Mouse (Mus musculus) neural tube, embryonic 10.5 days (tissue): ENCODE measurements around the gene Srgap2.
"Not testable (repeated sequence)": the region's sequence is repeated elsewhere in the genome, so short reads cannot be mapped to it uniquely, and the experiment has no call there.

Source experiments
- DNase-seq: peaks from one replicate; pipeline ENCODE4 v3.0.0-alpha.2; 2017; ENCODE audit warnings: low spot score; ENCODE audit errors: extremely low spot score

The Srgap2 gene

DNA sequence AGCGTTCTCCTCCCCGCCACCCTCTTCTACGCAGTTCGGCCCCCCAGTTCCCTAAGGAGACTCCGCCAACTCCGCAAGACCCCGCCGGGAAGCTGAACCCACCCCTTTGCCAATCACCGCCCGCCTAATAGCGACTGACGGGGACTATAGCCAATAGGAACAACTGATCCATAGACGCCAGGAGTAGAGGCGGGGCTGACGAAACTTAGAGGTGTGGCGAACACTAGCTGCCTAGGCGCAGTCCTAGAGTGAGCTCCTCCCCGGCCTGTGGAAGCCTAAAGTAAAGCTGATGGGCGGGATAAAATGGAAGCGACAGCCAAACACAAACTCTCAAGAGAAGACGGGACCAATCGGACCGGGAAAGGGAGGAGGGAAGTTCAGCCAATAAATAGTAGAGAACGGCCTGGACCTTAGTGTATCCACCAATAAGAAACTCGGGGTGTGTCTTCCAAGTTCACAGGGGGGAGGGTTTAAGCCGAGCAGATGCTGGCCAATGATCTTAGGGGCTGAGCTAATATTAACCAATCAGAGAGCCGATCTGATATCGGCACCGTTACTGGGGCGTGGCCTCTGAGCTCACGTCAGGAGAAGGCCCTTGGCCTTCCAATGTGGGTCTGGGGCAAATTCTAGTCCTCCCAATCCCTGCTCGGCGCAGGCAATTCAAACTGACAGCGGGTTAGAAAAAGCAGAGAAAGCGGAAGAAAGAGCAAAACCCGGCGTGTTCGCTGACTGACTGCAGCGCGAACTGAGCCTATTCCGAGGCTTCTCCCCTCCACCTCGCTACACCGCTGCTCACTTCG lies at the start of gene Srgap2, which contains the start of gene Fam72a:
Srgap2 (minus strand) TSS at position 72 of the 800 bp plus-strand sequence.
Fam72a (plus strand) TSS at position 623 of the 800 bp plus-strand sequence.
- peak; percentile 94 for DNase-seq

DNA sequence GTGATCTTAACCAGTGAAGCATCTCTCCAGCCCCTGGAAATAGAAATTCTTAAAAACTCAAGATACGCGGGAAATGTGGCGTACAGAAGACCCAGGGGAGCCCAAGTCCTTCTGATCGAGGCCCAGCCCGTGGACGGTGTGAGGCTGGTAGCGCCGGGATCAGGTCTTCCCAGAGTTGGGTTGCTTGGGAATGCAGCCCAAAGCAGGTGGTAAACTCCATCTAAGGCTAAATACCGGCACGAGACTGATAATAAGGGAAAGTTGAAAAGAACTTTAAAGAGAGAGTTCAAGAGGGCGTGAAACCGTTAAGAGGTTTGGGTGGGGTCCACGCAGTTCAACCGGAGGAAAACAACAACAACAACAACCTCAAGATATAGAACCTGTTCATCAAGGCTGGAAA lies 46.6 kb upstream of the Srgap2 start:
- DNase-seq: peak; percentile 35

DNA sequence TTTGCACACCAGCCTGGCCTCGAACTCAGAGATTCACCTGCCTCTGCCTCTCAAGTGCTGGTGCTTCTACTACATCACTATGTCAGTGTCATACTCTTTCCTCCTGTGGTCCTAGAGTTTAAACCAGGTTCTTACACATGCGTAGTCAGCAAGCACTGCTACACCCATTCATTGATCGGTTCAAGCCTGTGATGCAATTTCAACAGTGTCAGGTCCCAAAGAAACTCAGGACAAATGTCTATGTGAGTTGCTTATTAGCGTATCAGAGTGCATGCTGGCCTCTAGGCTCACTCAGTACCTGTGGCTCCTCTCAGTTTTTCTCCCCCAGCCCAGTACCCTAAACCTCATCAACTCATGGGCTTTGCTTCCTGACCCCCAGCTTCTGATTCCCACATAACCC lies 43.2 kb upstream of the Srgap2 start:
- no peak for DNase-seq

DNA sequence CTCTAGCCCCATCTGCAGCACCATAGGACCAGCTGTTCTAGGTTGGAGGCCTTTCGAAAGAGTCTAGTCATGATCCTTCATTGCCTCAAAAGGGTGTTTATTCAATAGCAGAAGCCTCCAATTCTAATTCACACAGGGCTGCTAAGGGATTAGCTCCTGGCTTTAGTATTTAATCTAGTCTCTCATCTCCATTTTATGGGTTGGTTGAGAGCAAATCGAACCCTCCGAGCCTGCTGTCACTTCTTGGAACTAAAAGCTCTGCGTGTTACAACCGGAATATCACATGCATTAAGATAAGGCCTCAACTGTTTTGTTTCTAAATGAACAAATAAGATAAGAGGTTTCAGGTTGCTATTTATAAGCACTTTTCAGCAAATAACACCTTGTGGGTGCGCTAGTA lies 42.6 kb upstream of the Srgap2 start:
- no peak for DNase-seq

DNA sequence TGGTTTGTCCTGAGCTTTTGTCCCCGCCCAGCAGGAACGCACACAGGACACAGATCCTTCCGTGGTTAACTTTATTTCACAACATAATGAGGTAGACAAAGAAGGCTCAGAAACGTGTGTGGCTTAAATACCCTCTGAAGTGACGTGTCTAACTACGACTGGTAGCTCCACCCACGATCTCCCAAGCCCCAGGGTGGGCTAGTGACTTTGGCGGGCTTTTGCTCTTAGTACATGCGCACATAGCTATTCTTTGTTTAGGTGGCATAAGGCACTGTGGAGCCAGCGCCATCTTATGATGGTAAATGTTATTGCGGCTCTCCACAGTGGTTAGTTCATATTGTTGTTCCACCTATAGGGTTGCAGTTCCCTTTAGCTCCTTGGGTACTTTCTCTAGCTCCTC lies 38.9 kb upstream of the Srgap2 start:
- DNase-seq: not testable (repeated sequence)

DNA sequence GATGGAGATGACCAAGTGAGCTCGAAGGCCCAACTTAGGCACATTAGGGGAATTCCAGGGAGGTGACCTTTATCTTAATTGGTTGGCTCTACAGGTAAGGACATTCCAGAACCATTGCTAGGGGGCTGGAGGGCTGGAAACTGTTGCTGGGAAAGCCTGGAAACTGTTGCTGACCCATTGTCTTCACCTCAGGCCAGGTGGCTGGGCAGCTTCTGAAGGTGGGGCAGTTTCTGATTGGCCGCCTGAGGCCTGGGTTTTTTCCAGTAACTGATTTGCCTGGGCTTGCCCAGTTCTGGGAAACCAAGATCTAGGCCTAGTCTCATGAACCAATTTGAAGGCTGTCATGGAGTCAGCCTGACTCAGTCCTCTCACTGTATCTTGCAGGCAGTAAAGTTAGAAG lies 34.9 kb upstream of the Srgap2 start:
- no peak for DNase-seq

DNA sequence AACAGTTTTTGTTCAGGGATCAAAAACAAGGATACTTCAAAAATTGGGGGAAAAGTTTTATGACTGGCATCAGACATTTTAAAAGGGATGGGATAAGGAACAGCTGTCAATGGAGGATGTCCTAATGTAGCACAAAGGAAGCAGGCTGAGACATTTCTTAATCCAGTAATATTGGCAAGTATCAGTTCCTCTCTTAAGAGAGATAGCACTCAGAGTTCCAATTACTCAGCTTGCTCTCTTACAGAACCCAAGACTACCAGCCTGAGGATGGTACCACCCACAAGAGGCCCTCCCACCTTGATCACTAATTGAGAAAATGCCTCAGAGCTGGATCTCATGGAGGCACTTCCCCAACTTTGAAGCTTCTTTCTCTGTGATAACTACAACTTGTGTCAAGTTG lies 33.3 kb upstream of the Srgap2 start:
- no peak for DNase-seq

DNA sequence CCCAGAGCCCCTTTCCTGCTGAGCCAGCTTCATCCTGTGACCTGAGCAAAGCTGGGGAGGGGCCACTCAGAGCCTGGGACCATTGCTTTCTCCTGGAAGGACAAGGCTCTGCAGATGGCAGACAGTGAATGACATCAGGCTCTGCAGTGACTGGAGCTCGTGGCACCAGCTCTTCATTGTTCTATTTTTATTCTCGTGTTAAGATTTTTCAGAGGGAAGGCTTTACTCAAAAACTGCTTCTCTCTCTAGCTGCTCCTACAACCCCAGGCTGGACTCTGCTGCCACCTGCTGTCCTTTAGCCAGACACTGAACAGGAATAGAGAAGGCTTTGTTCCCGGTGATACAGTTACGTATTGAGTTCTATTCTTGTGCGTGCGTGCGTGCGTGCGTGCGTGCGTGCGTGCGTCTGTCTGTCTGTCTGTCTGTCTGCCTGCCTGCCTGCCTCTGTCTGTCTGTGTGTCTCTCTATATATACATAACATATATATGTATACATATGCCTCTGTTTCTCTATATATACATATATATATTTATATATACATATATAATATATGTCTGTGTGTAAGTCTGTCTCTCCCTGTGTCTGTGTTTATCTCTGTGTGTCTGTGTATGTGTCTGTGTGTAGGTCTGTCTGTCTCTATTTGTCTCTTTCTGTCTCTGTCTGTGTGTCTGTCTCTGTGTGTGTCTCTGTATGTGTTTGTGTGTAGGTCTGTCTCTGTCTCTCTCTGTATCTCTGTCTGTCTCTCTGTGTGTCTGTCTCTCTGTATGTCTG lies 28.1 kb upstream of the Srgap2 start:
- DNase-seq: peak; percentile 79

DNA sequence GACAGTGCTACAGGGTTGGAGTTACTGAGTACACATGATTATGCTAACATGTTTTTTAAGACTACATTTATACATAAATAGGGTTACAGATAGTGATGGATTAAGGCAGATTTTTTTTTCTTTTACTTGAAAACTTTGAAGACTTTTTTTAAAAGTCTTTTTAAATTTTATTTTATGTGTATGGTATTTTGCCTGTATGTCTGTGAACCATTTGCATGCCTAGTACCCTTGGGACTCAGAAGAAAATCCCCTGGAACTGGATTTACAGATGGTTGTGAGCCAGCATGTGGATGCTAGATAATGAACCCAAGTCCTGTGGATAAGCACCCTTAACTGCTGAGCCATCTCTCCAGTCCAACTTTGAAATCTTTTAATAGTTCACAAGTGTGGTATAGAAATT lies 26.3 kb upstream of the Srgap2 start:
- DNase-seq: no peak

DNA sequence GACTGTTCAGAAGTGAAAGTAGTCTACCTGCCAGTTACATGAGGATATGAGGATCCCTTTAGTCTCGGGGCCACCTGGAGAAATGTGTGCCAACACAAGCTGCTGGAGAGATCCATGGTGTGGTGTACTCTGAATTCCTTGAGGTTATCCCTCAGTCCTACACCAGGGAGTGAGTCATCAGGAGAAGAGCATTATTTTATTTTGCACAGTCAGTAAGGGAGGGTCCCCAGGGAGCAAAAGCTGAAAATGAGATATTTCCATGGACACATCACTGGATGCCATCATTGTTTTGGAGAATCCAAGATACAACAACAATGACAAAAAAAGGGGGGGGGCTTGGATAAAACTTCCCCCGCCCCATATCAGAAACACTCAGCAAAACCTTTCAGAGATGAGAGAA lies 24.8 kb upstream of the Srgap2 start:
- DNase-seq: no peak

DNA sequence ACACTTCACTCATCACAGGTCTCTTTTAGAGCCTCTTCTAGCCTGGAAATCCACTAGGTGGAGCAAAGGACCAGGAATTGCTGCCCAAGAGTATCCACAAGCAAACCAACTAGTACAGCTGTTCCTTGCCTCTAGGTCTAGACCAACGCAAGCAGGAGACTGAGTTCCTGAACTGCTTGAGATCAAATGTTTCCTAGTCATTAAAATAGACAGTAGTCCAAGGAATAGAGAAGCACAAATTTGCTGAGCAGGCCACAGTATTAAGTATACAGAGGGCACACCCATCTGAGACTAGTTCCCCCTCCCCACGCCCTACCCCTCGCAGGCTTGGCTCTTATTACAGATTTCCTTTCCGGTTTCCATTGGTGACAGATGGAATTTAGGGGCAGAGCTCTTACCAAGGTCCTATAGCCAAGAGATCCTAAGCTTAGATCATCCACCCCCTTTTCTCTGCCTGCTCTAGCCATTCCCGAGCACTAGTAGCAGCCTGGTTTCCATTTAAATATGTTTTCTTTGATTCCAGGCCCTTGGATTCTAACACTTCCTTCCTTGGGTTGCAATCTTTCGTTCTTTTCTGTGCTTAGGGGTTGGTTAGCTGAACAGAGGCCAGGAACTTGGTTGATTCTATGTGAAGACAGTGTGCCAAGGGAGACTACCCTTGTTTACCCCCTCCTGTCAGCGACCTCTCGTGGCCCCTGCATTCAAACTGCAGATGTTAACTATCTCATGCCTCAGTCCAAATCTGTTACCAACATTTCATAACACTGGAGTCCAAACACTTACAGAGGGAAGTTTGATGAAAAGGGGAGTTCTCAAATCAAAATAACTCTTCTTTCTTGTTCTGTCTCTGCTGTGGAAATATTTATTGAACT lies 21.6 kb upstream of the Srgap2 start:
- DNase-seq: no peak

DNA sequence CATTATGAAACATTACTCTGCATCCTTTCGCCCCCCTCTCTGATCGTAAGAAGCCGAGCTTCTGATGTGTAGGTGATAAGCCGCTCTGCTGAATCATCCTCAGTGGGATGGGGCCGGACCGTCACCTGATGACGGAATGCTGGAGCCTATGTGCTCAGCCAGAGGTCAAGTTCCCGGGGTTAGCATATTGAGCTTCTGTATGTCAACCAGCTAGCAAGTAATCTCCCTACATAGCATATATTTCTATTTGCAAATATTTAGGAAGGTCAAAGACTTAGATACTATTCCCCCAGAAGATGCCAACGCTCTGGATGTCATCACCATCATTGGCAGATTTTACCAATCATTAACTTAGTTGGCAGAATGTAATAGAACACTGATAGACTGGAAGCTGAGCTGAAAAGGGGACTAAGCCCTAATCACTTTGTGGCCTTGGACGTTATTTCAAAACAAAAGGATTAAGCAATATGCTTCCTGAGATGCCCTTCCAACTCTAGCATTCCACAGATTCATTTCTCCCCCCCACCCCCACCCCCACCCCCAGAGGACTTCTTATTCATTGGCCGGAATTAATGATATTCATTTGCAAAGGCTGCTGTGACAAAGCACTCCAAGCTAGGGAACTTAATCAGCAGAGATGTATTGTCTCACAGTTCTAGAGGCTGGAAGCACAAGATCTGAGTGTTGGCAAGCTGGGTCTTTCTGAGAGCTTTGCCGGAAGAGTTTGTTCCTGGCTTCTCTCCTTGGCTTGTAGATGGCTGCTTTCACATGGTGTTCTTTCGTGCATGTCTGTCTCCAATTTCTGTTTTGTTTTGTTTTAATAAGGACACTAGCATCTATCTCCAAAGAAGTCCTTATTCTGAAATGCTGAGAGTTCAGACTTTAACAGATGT lies 19.9 kb upstream of the Srgap2 start:
- DNase-seq: no peak

DNA sequence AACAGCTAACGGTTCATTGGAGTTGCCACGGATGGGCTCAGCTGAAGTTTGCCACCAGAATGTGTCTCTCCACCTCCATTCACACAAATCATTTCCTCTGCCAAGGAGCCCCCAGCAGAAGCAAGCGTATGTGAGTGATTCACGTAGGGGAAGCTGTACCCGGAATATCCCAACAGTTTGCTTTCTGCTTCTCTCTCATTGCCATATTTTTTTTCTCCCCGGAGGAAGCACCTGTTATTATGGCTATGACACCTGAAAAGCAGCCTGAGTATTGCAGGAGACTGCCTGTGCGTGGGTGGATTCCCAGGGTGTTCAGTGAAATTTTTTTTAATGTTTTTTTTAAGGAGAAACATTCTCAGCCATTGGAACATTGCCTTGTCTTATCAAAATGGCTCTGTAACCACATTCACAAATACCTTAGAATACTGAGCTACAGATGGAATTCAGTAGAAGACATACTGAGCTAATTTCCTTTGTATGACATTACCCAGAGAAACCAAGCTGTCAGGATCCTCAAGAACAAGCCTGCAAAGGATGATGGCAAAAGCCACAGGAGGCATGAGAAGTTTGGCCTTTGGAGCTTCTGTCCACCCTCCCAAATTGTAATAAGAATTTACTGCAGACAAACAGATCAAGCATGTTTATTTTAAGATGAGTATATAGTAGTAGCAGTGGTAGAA lies 16.9 kb upstream of the Srgap2 start:
- DNase-seq: no peak

DNA sequence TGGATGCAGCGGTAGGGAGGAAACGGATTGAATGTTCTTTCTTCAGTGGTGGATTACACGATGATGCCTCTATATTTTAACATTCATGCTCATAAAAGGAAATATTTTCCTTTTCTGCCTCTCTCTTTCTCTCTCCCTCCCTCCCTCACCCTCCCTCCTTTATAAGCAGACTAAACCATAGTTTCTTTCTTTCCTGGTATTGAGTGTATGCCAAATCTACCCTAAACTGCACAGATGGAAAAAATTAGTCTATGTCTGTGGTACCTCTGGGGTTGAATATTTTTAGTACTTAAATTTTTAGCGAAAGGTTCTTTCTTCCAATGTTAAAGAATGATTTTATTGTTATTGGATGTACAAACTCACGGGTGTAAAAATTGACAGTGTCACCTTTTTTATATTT lies 14.8 kb upstream of the Srgap2 start:
- DNase-seq: no peak

DNA sequence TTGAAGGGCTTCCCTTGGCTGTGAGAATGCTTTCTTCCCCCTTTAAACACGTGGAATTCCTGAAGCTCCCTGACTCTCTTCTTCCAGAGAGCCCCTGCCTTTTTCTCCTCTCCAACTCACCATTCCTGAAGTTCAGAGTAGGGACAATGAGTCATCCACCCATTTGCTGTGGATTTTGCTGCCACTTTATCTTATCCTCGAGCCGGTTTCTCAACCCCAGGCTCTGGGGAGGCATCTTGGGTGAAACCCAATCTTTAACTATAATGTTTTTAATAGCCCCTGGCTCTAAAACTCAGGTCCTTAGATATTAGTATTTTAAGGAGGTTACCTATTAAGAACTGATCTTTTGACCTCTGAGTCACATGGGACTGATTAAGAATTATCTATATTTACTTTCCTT lies 14.3 kb upstream of the Srgap2 start:
- DNase-seq: no peak

DNA sequence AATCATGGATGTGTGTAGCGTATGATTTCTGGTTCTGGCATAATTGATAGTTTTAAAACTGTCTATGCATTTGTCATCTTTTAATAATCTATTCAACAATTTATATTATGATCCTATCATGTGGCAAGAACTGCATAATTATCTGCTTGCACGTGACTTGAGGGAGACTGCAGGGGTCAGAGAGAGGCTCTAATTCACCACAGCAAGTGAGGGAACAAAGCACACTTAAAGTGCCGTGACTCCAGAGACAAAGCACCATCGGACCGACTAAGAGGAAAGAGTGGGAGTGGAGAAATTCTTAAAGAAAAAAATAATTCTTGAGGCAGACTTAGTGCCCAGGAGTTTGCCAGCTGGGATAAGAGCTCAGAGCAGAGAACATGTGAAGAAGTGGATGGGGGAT lies 13.6 kb upstream of the Srgap2 start:
- DNase-seq: no peak

DNA sequence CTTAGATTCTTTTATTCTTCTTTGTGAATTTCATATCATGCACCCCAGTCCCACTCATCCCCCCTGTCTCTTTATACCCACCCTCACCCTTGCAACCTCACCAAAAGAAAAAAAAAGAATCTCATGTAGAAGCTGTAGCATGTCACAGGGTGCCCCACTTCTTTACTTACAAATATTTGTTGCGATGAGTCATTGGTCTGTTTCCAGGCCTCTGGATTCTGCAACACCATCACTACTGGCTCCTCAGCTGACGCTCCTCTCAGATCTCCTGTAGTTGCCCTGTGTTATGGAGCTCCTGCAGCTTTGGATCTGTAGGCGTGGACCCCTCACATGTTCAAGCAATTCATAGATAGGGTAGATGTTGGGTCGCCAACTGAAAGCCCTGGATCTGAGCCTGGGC lies 12.6 kb upstream of the Srgap2 start:
- no peak for DNase-seq

DNA sequence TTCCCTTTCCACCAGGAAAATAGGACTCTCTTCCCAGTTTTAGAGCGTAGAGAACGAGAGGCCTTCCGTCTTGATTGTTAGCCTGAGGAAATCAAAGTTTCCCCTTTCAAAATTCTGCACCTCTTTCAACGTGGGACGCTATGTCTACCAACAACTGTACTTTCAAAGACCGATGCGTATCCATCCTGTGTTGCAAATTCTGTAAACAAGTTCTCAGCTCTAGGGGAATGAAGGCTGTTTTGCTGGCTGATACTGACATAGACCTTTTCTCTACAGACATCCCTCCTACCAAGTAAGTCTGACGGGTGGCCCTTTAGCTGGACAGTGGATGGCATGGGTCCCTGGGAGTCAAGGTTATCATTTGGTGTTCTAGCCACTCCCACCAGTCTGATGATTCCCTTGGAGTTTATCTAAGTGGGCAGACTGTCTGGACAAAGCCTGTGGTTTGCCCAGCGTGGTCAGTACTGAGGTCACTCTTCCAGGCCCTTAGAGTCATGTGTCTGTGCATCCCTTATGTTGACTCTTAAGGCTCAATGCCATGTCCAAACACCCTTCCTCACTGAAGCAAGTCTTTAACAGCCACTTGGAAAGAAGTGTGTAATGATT lies 1.5 kb upstream of the Srgap2 start:
- peak; percentile 33 for DNase-seq

DNA sequence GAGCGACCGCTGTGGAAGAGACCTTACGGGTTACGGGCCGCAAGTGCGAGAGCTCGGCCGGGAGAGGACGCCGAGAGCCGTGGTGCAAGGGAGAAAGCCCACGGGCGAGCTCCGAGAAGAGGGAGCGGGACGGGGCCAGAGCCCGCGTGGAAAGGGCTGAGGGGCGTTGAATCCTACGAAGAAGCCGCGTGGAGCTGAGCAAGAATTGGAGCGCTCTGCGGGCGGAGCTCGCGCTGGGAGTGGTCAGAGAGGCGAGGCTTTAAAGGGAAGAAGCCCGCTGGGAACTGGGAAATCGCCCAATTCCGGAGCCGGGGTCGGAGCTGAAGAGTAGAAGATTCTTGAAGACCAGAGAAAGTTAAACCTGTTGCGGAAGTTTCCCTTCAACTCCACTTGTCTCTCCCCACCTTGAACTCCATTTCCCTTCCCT lies 942 bp upstream of the Srgap2 start:
- peak; percentile 80 for DNase-seq
